Mouse (Mus musculus): ENCODE results near the gene Ptpn21.
A peak's percentile ranks its signal among the peaks of the same experiment; 100 is the strongest.

Gene Ptpn21

GRCm38 (mm10) chr12:98721030-98721429 lies 16.2 kb downstream of the Ptpn21 start:
- no peak for DNase-seq

GRCm38 (mm10) chr12:98720628-98721027 lies 16.6 kb downstream of the Ptpn21 start:
- no peak for DNase-seq

- DNase-seq: no peak
These were observed 21.1 kb downstream of the Ptpn21 start for GRCm38 (mm10) chr12:98716142-98716541.

GRCm38 (mm10) chr12:98714757-98715156 lies 22.4 kb downstream of the Ptpn21 start:
- no peak for DNase-seq

GRCm38 (mm10) chr12:98713621-98714103 lies 23.5 kb downstream of the Ptpn21 start:
- no peak for DNase-seq

GRCm38 (mm10) chr12:98712819-98713218 lies 24.4 kb downstream of the Ptpn21 start:
- no peak for DNase-seq

GRCm38 (mm10) chr12:98703961-98704360 lies 33.2 kb downstream of the Ptpn21 start:
- DNase-seq: no peak

GRCm38 (mm10) chr12:98703554-98703953 lies 33.7 kb downstream of the Ptpn21 start:
- no peak for DNase-seq

- no peak for DNase-seq
These were observed 35.6 kb downstream of the Ptpn21 start for GRCm38 (mm10) chr12:98701564-98701963.

GRCm38 (mm10) chr12:98697202-98697601 lies 40.0 kb downstream of the Ptpn21 start:
- DNase-seq: no peak

GRCm38 (mm10) chr12:98690230-98690629 lies 47.0 kb downstream of the Ptpn21 start:
- DNase-seq: no peak

- no peak for DNase-seq
These were observed 53.6 kb downstream of the Ptpn21 start for GRCm38 (mm10) chr12:98683574-98683973.

GRCm38 (mm10) chr12:98683171-98683570 lies 54.0 kb downstream of the Ptpn21 start:
- no peak for DNase-seq

- no peak for DNase-seq
These were observed 55.0 kb downstream of the Ptpn21 start for GRCm38 (mm10) chr12:98682196-98682595.

- DNase-seq: no peak
These were observed 57.3 kb downstream of the Ptpn21 start for GRCm38 (mm10) chr12:98679906-98680305.

- DNase-seq: peak; percentile 39 to 58
These were observed 59.9 kb downstream of the Ptpn21 start for GRCm38 (mm10) chr12:98677336-98677735.

GRCm38 (mm10) chr12:98676861-98677260 lies 60.3 kb downstream of the Ptpn21 start:
- no peak for DNase-seq

GRCm38 (mm10) chr12:98674627-98675143 lies 62.5 kb downstream of the Ptpn21 start:
- peak; percentile 46 to 58 for DNase-seq

- DNase-seq: no peak
These were observed 63.3 kb downstream of the Ptpn21 start for GRCm38 (mm10) chr12:98673879-98674278.

- DNase-seq: no peak
These were observed 66.8 kb downstream of the Ptpn21 start for GRCm38 (mm10) chr12:98670429-98670828.

GRCm38 (mm10) chr12:98669864-98670263 lies 67.3 kb downstream of the Ptpn21 start:
- DNase-seq: no peak

- no peak for DNase-seq
These were observed 68.1 kb downstream of the Ptpn21 start for GRCm38 (mm10) chr12:98669086-98669485.

- no peak for DNase-seq
These were observed 68.9 kb downstream of the Ptpn21 start for GRCm38 (mm10) chr12:98668132-98668814.

- no peak for DNase-seq
These were observed 74.6 kb downstream of the Ptpn21 start for GRCm38 (mm10) chr12:98662617-98663016.

- DNase-seq: no peak
These were observed 80.3 kb downstream of the Ptpn21 start for GRCm38 (mm10) chr12:98656873-98657272.

Data from thymus, adult 18-20 months (tissue).